ENCODE assay signal across 25 mouse cellular contexts in genomic region chr1:162302480-162302879, GRCm38 (mm10).
DNase-seq lines count a peak whose midpoint lies in the region; ATAC-seq and TF ChIP-seq lines count a peak whose summit lies in the region.
"Had no signal": no experiment of that assay in that cellular context is flagged by ENCODE, and none has a peak within 500 bp of the region (broad histone marks: within the 10 kb centered on the region; RNA-seq: fewer than 3 reads in every experiment).

No protein-coding gene starts in this region.

- WGBS in stomach, embryonic 14.5 days = 19% methylated on average over 4 of the region's 4 CpGs
- 34% methylated on average over 4 of the region's 4 CpGs for WGBS in stomach, postnatal 0 days
- WGBS in limb, embryonic 10.5 days = 55% methylated on average over 4 of the region's 4 CpGs
- whole genome bisulfite sequencing in stomach, embryonic 15.5 days = 28% methylated on average over 4 of the region's 4 CpGs
- WGBS in midbrain, embryonic 15.5 days = 70% methylated on average over 4 of the region's 4 CpGs

- no peak for TF ChIP-seq CTCF in stomach, postnatal 0 days (IDR thresholded peaks at IDR 0.05; ENCODE audit: low read depth)

- TF ChIP-seq EP300 in stomach, postnatal 0 days (optimal IDR thresholded peaks at IDR 0.05) = no peak

- intact Hi-C loops in heart, postnatal 25 days (cut with DNase I) = no loop called here

- no peak for ATAC-seq in stomach, embryonic 14.5 days (ENCODE audit: insufficient number of reproducible peaks, insufficient read depth, low FRiP score, low read depth)
- ATAC-seq in stomach, postnatal 0 days (ENCODE audit: low FRiP score, low TSS enrichment) = no peak
- no peak for ATAC-seq in stomach, embryonic 15.5 days (ENCODE audit: insufficient read depth, low FRiP score, low read depth)
- ATAC-seq in activated CD4-positive, CD25-positive, alpha-beta regulatory T cell, adult 4 months = no peak
- ATAC-seq in midbrain, embryonic 15.5 days (replicated peaks) = no peak
- ATAC-seq: liver, embryonic 12.5 days; midbrain, embryonic 13.5 days had no signal

- peak overlapping the region; percentile 44; the same call in 1 of the 2 replicates for H3K27ac ChIP-seq in stomach, embryonic 14.5 days (ENCODE audit: low read length)
- H3K27ac ChIP-seq in stomach, postnatal 0 days (replicated peaks) = no peak overlapping the region
- H3K27ac ChIP-seq in limb, embryonic 10.5 days = peak overlapping the region; percentile 50
- peak overlapping the region; percentile 26; the same call in 1 of the 2 replicates for H3K27ac ChIP-seq in stomach, embryonic 15.5 days
- H3K27ac ChIP-seq in midbrain, embryonic 15.5 days = no peak overlapping the region
- H3K27ac ChIP-seq: heart, adult 2 months; heart, embryonic 13.5 days; hindbrain, embryonic 12.5 days; left cerebral cortex, adult 2 months; liver, embryonic 12.5 days; midbrain, embryonic 13.5 days; neural tube, embryonic 12.5 days had no signal

- no peak overlapping the region for H3K4me2 ChIP-seq in stomach, embryonic 14.5 days (replicated peaks; ENCODE audit: low read depth, low read length)
- H3K4me2 ChIP-seq in stomach, postnatal 0 days (replicated peaks; ENCODE audit: low read depth) = no peak overlapping the region
- H3K4me2 ChIP-seq in stomach, embryonic 15.5 days = no peak overlapping the region
- no peak overlapping the region for H3K4me2 ChIP-seq in midbrain, embryonic 15.5 days
- H3K4me2 ChIP-seq: heart, embryonic 13.5 days; hindbrain, embryonic 12.5 days; liver, embryonic 12.5 days; midbrain, embryonic 13.5 days; neural tube, embryonic 12.5 days had no signal

- H3K9me3 ChIP-seq in stomach, embryonic 14.5 days (ENCODE audit: control insufficient read depth, low read depth, low read length) = no peaks in the 10 kb centered on the region
- no peaks in the 10 kb centered on the region for H3K9me3 ChIP-seq in stomach, postnatal 0 days (ENCODE audit: control insufficient read depth, low read length)
- no peaks in the 10 kb centered on the region for H3K9me3 ChIP-seq in limb, embryonic 10.5 days (replicated peaks)
- H3K9me3 ChIP-seq in stomach, embryonic 15.5 days = no peaks in the 10 kb centered on the region
- no peaks in the 10 kb centered on the region for H3K9me3 ChIP-seq in midbrain, embryonic 15.5 days
- H3K9me3 ChIP-seq: heart, embryonic 13.5 days; hindbrain, embryonic 12.5 days; liver, embryonic 12.5 days; midbrain, embryonic 13.5 days; neural tube, embryonic 12.5 days had no signal

- no peak overlapping the region for H3K9ac ChIP-seq in stomach, embryonic 14.5 days (replicated peaks; ENCODE audit: low read depth, low read length)
- H3K9ac ChIP-seq in stomach, postnatal 0 days (ENCODE audit: low read length) = no peak overlapping the region
- no peak overlapping the region for H3K9ac ChIP-seq in stomach, embryonic 15.5 days
- no peak overlapping the region for H3K9ac ChIP-seq in midbrain, embryonic 15.5 days
- H3K9ac ChIP-seq: heart, embryonic 13.5 days; hindbrain, embryonic 12.5 days; liver, embryonic 12.5 days; midbrain, embryonic 13.5 days; neural tube, embryonic 12.5 days had no signal

- 0 out of 2 replicates have a peak, but pooled peaks cover 3% of the 10 kb centered on the region for H3K4me1 ChIP-seq in stomach, embryonic 14.5 days (ENCODE audit: control insufficient read depth, insufficient read depth, low read length)
- H3K4me1 ChIP-seq in stomach, postnatal 0 days (replicated peaks; ENCODE audit: control insufficient read depth, insufficient read depth) = no peaks in the 10 kb centered on the region
- H3K4me1 ChIP-seq in limb, embryonic 10.5 days = peaks cover 28% of the 10 kb centered on the region
- H3K4me1 ChIP-seq in stomach, embryonic 15.5 days = no peaks in the 10 kb centered on the region
- no peaks in the 10 kb centered on the region for H3K4me1 ChIP-seq in midbrain, embryonic 15.5 days
- H3K4me1 ChIP-seq: heart, embryonic 13.5 days; hindbrain, embryonic 12.5 days; liver, embryonic 12.5 days; midbrain, embryonic 13.5 days had no signal

- no peak overlapping the region for H3K4me3 ChIP-seq in stomach, embryonic 14.5 days (ENCODE audit: low read depth, low read length)
- H3K4me3 ChIP-seq in stomach, postnatal 0 days (ENCODE audit: low read depth, low read length) = no peak overlapping the region
- H3K4me3 ChIP-seq in limb, embryonic 10.5 days = no peak overlapping the region
- H3K4me3 ChIP-seq in stomach, embryonic 15.5 days (replicated peaks) = no peak overlapping the region
- no peak overlapping the region for H3K4me3 ChIP-seq in midbrain, embryonic 15.5 days
- H3K4me3 ChIP-seq: heart, adult 2 months; heart, embryonic 13.5 days; hindbrain, embryonic 12.5 days; left cerebral cortex, adult 2 months; liver, embryonic 12.5 days; midbrain, embryonic 13.5 days; neural tube, embryonic 12.5 days had no signal

- DNase-seq in heart, adult 11 months = peak; percentile 22
- no peak for DNase-seq in heart, postnatal 25 days (ENCODE audit: low spot score)
- DNase-seq in stomach, postnatal 0 days (ENCODE audit: low spot score) = no peak
- DNase-seq in limb, embryonic 10.5 days (ENCODE audit: low spot score) = no peak
- DNase-seq: cerebellum, adult 11 months; cerebellum, adult 9-11 months; gastrocnemius, postnatal 25 days; heart, adult 2 months; heart, postnatal 14 days; kidney, adult 9 months; lung, adult 2 months; lung, postnatal 14 days; right cerebral cortex, postnatal 14 days; thymus, adult 2 months; thymus, postnatal 4 days had no signal

- no peaks in the 10 kb centered on the region for H3K27me3 ChIP-seq in stomach, embryonic 14.5 days (ENCODE audit: control insufficient read depth, insufficient read depth, low read length)
- H3K27me3 ChIP-seq in stomach, postnatal 0 days (ENCODE audit: control insufficient read depth, insufficient read depth, low read length) = no peaks in the 10 kb centered on the region
- H3K27me3 ChIP-seq in limb, embryonic 10.5 days (ENCODE audit: low read depth, poor library complexity, severe bottlenecking) = no peaks in the 10 kb centered on the region
- H3K27me3 ChIP-seq in stomach, embryonic 15.5 days (replicated peaks) = no peaks in the 10 kb centered on the region
- no peaks in the 10 kb centered on the region for H3K27me3 ChIP-seq in midbrain, embryonic 15.5 days (replicated peaks)
- H3K27me3 ChIP-seq: heart, embryonic 13.5 days; hindbrain, embryonic 12.5 days; liver, embryonic 12.5 days; midbrain, embryonic 13.5 days; neural tube, embryonic 12.5 days had no signal

- no peaks in the 10 kb centered on the region for H3K36me3 ChIP-seq in stomach, embryonic 14.5 days (ENCODE audit: control insufficient read depth, insufficient read depth, low read length)
- no peaks in the 10 kb centered on the region for H3K36me3 ChIP-seq in stomach, postnatal 0 days (ENCODE audit: control insufficient read depth, insufficient read depth, low read length)
- no peaks in the 10 kb centered on the region for H3K36me3 ChIP-seq in limb, embryonic 10.5 days
- H3K36me3 ChIP-seq in stomach, embryonic 15.5 days = no peaks in the 10 kb centered on the region
- H3K36me3 ChIP-seq in midbrain, embryonic 15.5 days (replicated peaks) = 0 out of 2 replicates have a peak, but pooled peaks cover 2% of the 10 kb centered on the region
- H3K36me3 ChIP-seq: heart, embryonic 13.5 days; hindbrain, embryonic 12.5 days; liver, embryonic 12.5 days; neural tube, embryonic 12.5 days had no signal

Comparison
In these comparisons a context has a peak if more than half of its experiments do, and no peak if none do; other contexts are left out.
1. H3K27ac ChIP-seq: peak in stomach, embryonic 14.5 days (single experiment), limb, embryonic 10.5 days (single experiment) and stomach, embryonic 15.5 days (single experiment); none in stomach, postnatal 0 days (single experiment) and midbrain, embryonic 15.5 days (single experiment).